Mouse (Mus musculus): ENCODE measurements around the gene Rapgef3. TPM values are rescaled to one million over a fixed set of nuclear protein-coding genes. Genes with fewer than 3 reads are reported as not detected.
A peak's percentile ranks its signal among the peaks of the same experiment; 100 is the strongest.

Gene Rapgef3
- polyA plus RNA-seq, 1 experiment from 2014 or later, result 26.3 TPM

- Histone ChIP-seq H3K27me3 (ENCODE audit: control insufficient read depth, insufficient read depth, low read length) (no peaks in the 10 kb centered on the region), H3K36me3 (ENCODE audit: control insufficient read depth, insufficient read depth) (no peaks in the 10 kb centered on the region), H3K27ac (ENCODE audit: low read length) (peak overlapping the region; percentile 85), H3K9ac (ENCODE audit: low read length) (peak overlapping the region; percentile 46), H3K4me1 (ENCODE audit: control insufficient read depth, insufficient read depth, low read length) (peaks cover 17% of the 10 kb centered on the region), H3K9me3 (replicated peaks; ENCODE audit: control insufficient read depth, low read length) (no peaks in the 10 kb centered on the region), H3K4me2 (ENCODE audit: low read depth, low read length) (peak overlapping the region; percentile 35), H3K4me3 (ENCODE audit: low read length) (no peak overlapping the region)
- WGBS, result 56% methylated on average over 12 of the region's 12 CpGs
- ATAC-seq (replicated peaks; ENCODE audit: extremely low read depth, insufficient read depth, low FRiP score), result peak; percentile 37
Observed at GRCm38 (mm10) chr15:97720026-97720675, 47.6 kb downstream of the Rapgef3 start.

DNA sequence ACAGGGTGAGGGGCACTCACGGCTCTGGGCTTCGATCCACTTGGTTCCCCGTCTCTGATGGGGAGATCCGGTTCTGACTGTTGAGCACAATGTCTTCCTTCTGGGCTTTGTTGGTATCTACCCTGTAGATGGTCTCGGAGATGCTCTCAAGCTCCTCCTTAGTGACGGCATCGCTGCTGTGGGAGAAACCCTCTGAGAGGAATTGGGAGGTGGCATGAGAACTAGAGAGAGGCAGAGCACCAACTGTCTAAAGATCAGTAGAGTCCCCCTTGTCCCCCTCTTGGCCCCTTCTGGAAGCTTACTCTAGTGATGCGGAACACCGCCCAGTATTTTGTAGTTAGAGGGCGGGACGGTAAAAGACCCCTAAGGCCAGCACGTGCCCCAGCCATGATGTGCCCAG, 48.3 kb downstream of the Rapgef3 start:
- WGBS, result 91% methylated on average over 12 of the region's 12 CpGs
- 0 out of 2 replicates have a peak overlapping the region, but pooled peaks have one; percentile 8 for H3K9ac ChIP-seq (ENCODE audit: low read length)

GRCm38 (mm10) chr15:97718535-97719155, 49.1 kb downstream of the Rapgef3 start:
- H3K4me2 ChIP-seq (ENCODE audit: low read depth, low read length), result no peak overlapping the region
- WGBS, result 75% methylated on average over 8 of the region's 8 CpGs
- H3K27me3 ChIP-seq (ENCODE audit: control insufficient read depth, insufficient read depth, low read length), result no peaks in the 10 kb centered on the region
- no peaks in the 10 kb centered on the region for H3K36me3 ChIP-seq (ENCODE audit: control insufficient read depth, insufficient read depth)
- H3K9ac ChIP-seq (ENCODE audit: low read length), result no peak overlapping the region; the same call in 1 of the 2 replicates
- no peak overlapping the region for H3K27ac ChIP-seq (ENCODE audit: low read length)
- peaks cover 17% of the 10 kb centered on the region for H3K4me1 ChIP-seq (ENCODE audit: control insufficient read depth, insufficient read depth, low read length)
- no peak for ATAC-seq (replicated peaks; ENCODE audit: extremely low read depth, insufficient read depth, low FRiP score)
- H3K9me3 ChIP-seq (replicated peaks; ENCODE audit: control insufficient read depth, low read length), result no peaks in the 10 kb centered on the region
- peak overlapping the region; percentile 7; the same call in 1 of the 2 replicates for H3K4me3 ChIP-seq (ENCODE audit: low read length)

More for the DNA sequence above, 48.3 kb downstream of the Rapgef3 start:
- H3K4me1 ChIP-seq (ENCODE audit: control insufficient read depth, insufficient read depth, low read length), result peaks cover 17% of the 10 kb centered on the region
- no peaks in the 10 kb centered on the region for H3K36me3 ChIP-seq (ENCODE audit: control insufficient read depth, insufficient read depth)
- peak overlapping the region; percentile 35; the same call in 1 of the 2 replicates for H3K4me2 ChIP-seq (ENCODE audit: low read depth, low read length)
- no peaks in the 10 kb centered on the region for H3K9me3 ChIP-seq (replicated peaks; ENCODE audit: control insufficient read depth, low read length)
- no peak overlapping the region for H3K4me3 ChIP-seq (ENCODE audit: low read length)
- H3K27ac ChIP-seq (ENCODE audit: low read length), result peak overlapping the region; percentile 85
- no peak for ATAC-seq (replicated peaks; ENCODE audit: extremely low read depth, insufficient read depth, low FRiP score)
- no peaks in the 10 kb centered on the region for H3K27me3 ChIP-seq (ENCODE audit: control insufficient read depth, insufficient read depth, low read length)

DNA sequence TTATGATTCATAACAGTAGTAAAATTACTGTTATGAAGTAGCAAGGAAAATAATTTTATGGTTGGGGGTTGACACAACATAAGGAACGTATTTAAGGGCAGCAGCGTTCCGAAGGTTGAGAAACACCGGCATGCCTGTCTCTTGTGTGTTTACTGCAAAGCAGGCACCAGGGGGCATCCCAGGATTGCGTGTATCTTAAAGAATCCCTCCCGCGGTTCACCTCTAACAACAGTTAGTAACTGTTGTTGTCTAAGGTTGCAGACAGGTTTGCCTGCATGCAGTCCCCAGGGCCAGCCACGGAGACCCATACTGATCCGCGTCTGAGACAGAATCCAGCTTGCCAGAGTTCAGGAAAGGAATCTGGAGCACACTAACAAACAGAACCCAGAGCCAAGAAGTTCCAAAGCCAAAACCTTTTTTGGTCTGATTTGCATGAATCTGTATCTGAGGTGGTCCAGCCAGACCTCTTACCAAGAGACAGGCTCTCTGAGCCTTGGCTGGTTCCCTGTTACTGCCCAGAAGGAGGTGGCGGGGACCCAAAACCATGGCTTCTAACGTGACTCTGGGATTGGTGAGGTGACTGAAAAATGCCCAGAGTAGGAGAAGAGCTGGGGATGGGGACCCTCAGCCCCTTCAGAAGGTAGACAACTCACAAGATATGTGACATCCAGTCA, 49.8 kb downstream of the Rapgef3 start:
- peaks cover 17% of the 10 kb centered on the region for H3K4me1 ChIP-seq (ENCODE audit: control insufficient read depth, insufficient read depth, low read length)
- H3K4me3 ChIP-seq (ENCODE audit: low read length), result peak overlapping the region; percentile 7; the same call in 1 of the 2 replicates
- no peaks in the 10 kb centered on the region for H3K9me3 ChIP-seq (replicated peaks; ENCODE audit: control insufficient read depth, low read length)
- H3K4me2 ChIP-seq (ENCODE audit: low read depth, low read length), result peak overlapping the region; percentile 11; the same call in 1 of the 2 replicates
- peak overlapping the region; percentile 39; the same call in 1 of the 2 replicates for H3K9ac ChIP-seq (ENCODE audit: low read length)
- 22% methylated on average over 12 of the region's 12 CpGs for WGBS
- ATAC-seq (replicated peaks; ENCODE audit: extremely low read depth, insufficient read depth, low FRiP score), result 0 out of 2 replicates have a peak, but pooled peaks have one; percentile 54
- H3K27ac ChIP-seq (ENCODE audit: low read length), result no peak overlapping the region
- no peaks in the 10 kb centered on the region for H3K36me3 ChIP-seq (ENCODE audit: control insufficient read depth, insufficient read depth)
- no peaks in the 10 kb centered on the region for H3K27me3 ChIP-seq (ENCODE audit: control insufficient read depth, insufficient read depth, low read length)

DNA sequence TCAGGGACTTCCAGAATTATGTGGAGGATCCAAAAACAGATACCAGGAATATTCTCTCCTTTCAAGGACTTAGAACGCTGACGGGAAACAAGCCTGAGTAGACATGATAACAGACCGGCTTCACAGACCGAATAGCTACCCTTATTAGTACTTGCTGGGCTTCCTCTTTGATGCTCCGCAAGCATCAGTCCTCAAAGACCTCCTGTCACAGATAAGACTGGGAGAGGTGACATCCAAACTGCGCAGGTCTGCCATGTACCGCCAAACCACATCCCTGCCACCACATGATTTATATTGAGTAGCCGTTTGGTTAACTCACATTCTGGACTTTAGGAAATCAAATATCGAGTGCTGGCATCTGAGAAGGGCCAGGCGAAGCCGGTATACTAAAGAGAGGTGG, 51.0 kb downstream of the Rapgef3 start:
- H3K36me3 ChIP-seq (ENCODE audit: control insufficient read depth, insufficient read depth), result no peaks in the 10 kb centered on the region
- no peak for ATAC-seq (replicated peaks; ENCODE audit: extremely low read depth, insufficient read depth, low FRiP score)
- WGBS, result 57% methylated on average over 11 of the region's 11 CpGs
- no peak overlapping the region for H3K27ac ChIP-seq (ENCODE audit: low read length)
- no peaks in the 10 kb centered on the region for H3K9me3 ChIP-seq (replicated peaks; ENCODE audit: control insufficient read depth, low read length)
- H3K4me2 ChIP-seq (ENCODE audit: low read depth, low read length), result no peak overlapping the region
- H3K27me3 ChIP-seq (ENCODE audit: control insufficient read depth, insufficient read depth, low read length), result no peaks in the 10 kb centered on the region
- H3K4me3 ChIP-seq (ENCODE audit: low read length), result no peak overlapping the region
- peaks cover 17% of the 10 kb centered on the region for H3K4me1 ChIP-seq (ENCODE audit: control insufficient read depth, insufficient read depth, low read length)
- H3K9ac ChIP-seq (ENCODE audit: low read length), result no peak overlapping the region

DNA sequence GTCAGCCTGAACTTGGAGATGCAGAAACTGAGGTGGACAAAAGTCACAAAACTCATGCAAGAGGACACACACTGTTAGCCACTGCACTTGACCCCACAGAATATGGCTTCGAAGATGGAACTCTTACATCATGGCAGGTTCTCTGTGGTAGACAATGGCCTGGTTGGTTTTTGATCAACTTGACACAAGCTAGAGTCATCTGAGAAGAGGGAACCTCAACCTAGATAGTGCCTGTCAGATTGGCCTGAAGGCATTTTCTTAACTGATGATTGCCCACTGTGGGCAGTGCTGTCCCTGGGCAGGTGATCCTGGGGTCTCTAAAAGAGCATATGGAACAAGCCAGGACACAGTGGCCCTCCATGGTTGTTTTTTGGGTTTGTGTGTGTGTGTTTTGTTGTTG, 52.0 kb downstream of the Rapgef3 start:
- H3K4me2 ChIP-seq (ENCODE audit: low read depth, low read length), result no peak overlapping the region
- no peaks in the 10 kb centered on the region for H3K36me3 ChIP-seq (ENCODE audit: control insufficient read depth, insufficient read depth)
- no peak overlapping the region for H3K4me3 ChIP-seq (ENCODE audit: low read length)
- H3K27ac ChIP-seq (ENCODE audit: low read length), result no peak overlapping the region
- H3K4me1 ChIP-seq (ENCODE audit: control insufficient read depth, insufficient read depth, low read length), result peaks cover 17% of the 10 kb centered on the region
- H3K9ac ChIP-seq (ENCODE audit: low read length), result no peak overlapping the region
- ATAC-seq (replicated peaks; ENCODE audit: extremely low read depth, insufficient read depth, low FRiP score), result no peak
- no peaks in the 10 kb centered on the region for H3K27me3 ChIP-seq (ENCODE audit: control insufficient read depth, insufficient read depth, low read length)
- no peaks in the 10 kb centered on the region for H3K9me3 ChIP-seq (replicated peaks; ENCODE audit: control insufficient read depth, low read length)
- 97% methylated on average over 1 of the region's 1 CpGs for WGBS

DNA sequence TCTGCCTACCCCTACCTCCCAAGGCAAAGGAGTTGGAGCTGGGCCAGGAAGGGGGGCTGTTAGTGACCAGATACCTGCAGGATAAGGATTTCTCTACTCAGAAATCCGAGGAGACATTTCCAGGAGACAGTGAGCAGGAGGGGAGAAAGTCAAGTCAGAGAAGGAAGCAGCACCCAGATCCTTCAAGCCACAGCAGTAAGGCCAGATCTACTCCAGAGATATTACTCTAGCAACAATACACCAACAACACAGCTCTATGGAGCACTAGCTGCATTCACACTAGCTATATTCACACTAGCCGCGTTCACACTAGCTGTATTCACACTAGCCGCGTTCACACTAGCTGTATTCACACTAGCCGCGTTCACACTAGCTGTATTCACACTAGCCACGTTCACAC, 52.7 kb downstream of the Rapgef3 start:
- no peak overlapping the region for H3K4me3 ChIP-seq (ENCODE audit: low read length)
- 86% methylated on average over 8 of the region's 8 CpGs for WGBS
- H3K27ac ChIP-seq (ENCODE audit: low read length), result no peak overlapping the region
- H3K27me3 ChIP-seq (ENCODE audit: control insufficient read depth, insufficient read depth, low read length), result no peaks in the 10 kb centered on the region
- no peaks in the 10 kb centered on the region for H3K36me3 ChIP-seq (ENCODE audit: control insufficient read depth, insufficient read depth)
- H3K9ac ChIP-seq (ENCODE audit: low read length), result no peak overlapping the region
- no peak for ATAC-seq (replicated peaks; ENCODE audit: extremely low read depth, insufficient read depth, low FRiP score)
- no peaks in the 10 kb centered on the region for H3K9me3 ChIP-seq (replicated peaks; ENCODE audit: control insufficient read depth, low read length)
- no peak overlapping the region for H3K4me2 ChIP-seq (ENCODE audit: low read depth, low read length)
- H3K4me1 ChIP-seq (ENCODE audit: control insufficient read depth, insufficient read depth, low read length), result peaks cover 10% of the 10 kb centered on the region

- H3K36me3 ChIP-seq (ENCODE audit: control insufficient read depth, insufficient read depth), result no peaks in the 10 kb centered on the region
- no peaks in the 10 kb centered on the region for H3K9me3 ChIP-seq (replicated peaks; ENCODE audit: control insufficient read depth, low read length)
- H3K9ac ChIP-seq (ENCODE audit: low read length), result no peak overlapping the region
- H3K27me3 ChIP-seq (ENCODE audit: control insufficient read depth, insufficient read depth, low read length), result no peaks in the 10 kb centered on the region
- no peak overlapping the region for H3K27ac ChIP-seq (ENCODE audit: low read length)
- no peak overlapping the region for H3K4me3 ChIP-seq (ENCODE audit: low read length)
- H3K4me2 ChIP-seq (ENCODE audit: low read depth, low read length), result no peak overlapping the region
- WGBS, result 58% methylated on average over 6 of the region's 6 CpGs
- no peak for ATAC-seq (replicated peaks; ENCODE audit: extremely low read depth, insufficient read depth, low FRiP score)
- 0 out of 2 replicates have a peak, but pooled peaks cover 2% of the 10 kb centered on the region for H3K4me1 ChIP-seq (ENCODE audit: control insufficient read depth, insufficient read depth, low read length)
Observed at GRCm38 (mm10) chr15:97712546-97712945, 55.2 kb downstream of the Rapgef3 start.

GRCm38 (mm10) chr15:97710906-97711305, 56.9 kb downstream of the Rapgef3 start:
- Histone ChIP-seq H3K4me2 (ENCODE audit: low read depth, low read length) (no peak overlapping the region), H3K9ac (ENCODE audit: low read length) (no peak overlapping the region), H3K9me3 (replicated peaks; ENCODE audit: control insufficient read depth, low read length) (no peaks in the 10 kb centered on the region), H3K27ac (ENCODE audit: low read length) (no peak overlapping the region), H3K4me3 (ENCODE audit: low read length) (no peak overlapping the region), H3K4me1 (ENCODE audit: control insufficient read depth, insufficient read depth, low read length) (no peaks in the 10 kb centered on the region), H3K27me3 (ENCODE audit: control insufficient read depth, insufficient read depth, low read length) (no peaks in the 10 kb centered on the region), H3K36me3 (ENCODE audit: control insufficient read depth, insufficient read depth) (no peaks in the 10 kb centered on the region)
- 75% methylated on average over 6 of the region's 6 CpGs for WGBS
- ATAC-seq (replicated peaks; ENCODE audit: extremely low read depth, insufficient read depth, low FRiP score), result no peak

All from heart, embryonic 16.5 days (tissue).